Mouse (Mus musculus): ENCODE data around the gene Mtmr1. TPM values are rescaled to one million over a fixed set of nuclear protein-coding genes. Genes with fewer than 3 reads are reported as not detected.
"Not testable (repeated sequence)": the region's sequence is repeated elsewhere in the genome, so short reads cannot be mapped to it uniquely, and the experiment has no call there.

Mtmr1 gene
- polyA plus RNA-seq (2015; fragmentation: Nextera tagmentation; extraction: Ambion mirVana) = 15.5 and 16.2 TPM in 2 replicates

- peak within 1 kb of the TSS; percentile 56 for H3K4me2 ChIP-seq
- ATAC-seq (ENCODE audit: low FRiP score, low read depth) = peak; percentile 92
- H3K9me3 ChIP-seq = no peaks in the 10 kb centered on the region
- 19% methylated on average over 27 of the region's 47 CpGs for WGBS
- peak within 1 kb of the TSS; percentile 64 for H3K4me3 ChIP-seq
- H3K4me1 ChIP-seq (replicated peaks) = no peaks in the 10 kb centered on the region; the same call in 1 of the 2 replicates
- H3K36me3 ChIP-seq = no peaks in the 10 kb centered on the region
- H3K9ac ChIP-seq = peak within 1 kb of the TSS; percentile 76
- peak within 1 kb of the TSS; percentile 83 for H3K27ac ChIP-seq (replicated peaks)
- H3K27me3 ChIP-seq = no peaks in the 10 kb centered on the region
These were observed at the start of gene Mtmr1 for GRCm38 (mm10) chrX:71364554-71364991. TSS of gene Mtmr1 (plus strand) at chrX:71364760.

DNA sequence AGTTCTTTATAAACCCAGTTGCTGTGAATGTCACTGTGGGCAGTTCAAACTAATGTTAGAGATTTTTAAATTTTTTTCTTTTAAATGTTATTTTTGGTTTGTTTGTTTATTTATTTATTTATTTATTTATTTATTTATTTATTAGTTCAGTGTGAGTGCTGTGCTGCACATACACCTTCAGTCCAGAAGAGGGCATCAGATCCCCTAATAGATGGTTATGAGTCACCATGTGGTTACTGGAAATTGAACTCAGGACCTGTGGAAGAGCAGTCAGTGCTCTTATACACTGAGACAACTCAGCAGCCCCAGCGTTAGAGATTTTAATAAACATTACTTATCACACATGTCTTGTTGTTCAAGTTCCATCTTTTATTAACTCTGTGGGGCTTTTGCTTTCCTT, 12.5 kb upstream of the Mtmr1 start:
- H3K9me3 ChIP-seq = no peaks in the 10 kb centered on the region
- no peaks in the 10 kb centered on the region for H3K36me3 ChIP-seq
- no peak overlapping the region for H3K27ac ChIP-seq (replicated peaks)
- no peak overlapping the region for H3K4me2 ChIP-seq
- H3K27me3 ChIP-seq = no peaks in the 10 kb centered on the region
- whole genome bisulfite sequencing = 85% methylated on average over 1 of the region's 1 CpGs
- no peak overlapping the region for H3K9ac ChIP-seq
- no peak for ATAC-seq (ENCODE audit: low FRiP score, low read depth)
- no peaks in the 10 kb centered on the region for H3K4me1 ChIP-seq (replicated peaks)
- H3K4me3 ChIP-seq = no peak overlapping the region

DNA sequence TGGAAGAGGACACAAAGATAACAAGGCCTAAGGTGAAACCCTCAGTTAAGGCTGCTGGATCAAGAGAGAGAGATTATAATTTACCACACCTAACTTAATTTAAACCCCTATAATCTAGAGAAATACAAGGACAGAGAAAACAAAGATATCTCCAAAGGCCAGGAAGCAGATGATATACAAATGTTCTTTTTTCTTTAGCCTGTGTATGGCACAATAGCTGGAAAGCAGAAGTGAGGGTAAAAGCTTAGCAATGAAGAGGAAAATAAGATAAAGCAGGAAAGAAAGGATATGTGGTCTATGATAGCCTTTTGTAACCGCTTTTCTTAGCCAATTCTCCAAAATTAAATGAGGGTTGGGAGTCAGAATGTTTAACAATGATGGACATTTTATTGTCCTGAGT, 9.2 kb upstream of the Mtmr1 start:
- no peak overlapping the region for H3K4me3 ChIP-seq
- no peaks in the 10 kb centered on the region for H3K27me3 ChIP-seq
- no peak for ATAC-seq (ENCODE audit: low FRiP score, low read depth)
- no peak overlapping the region for H3K27ac ChIP-seq (replicated peaks)
- no peak overlapping the region for H3K9ac ChIP-seq
- H3K9me3 ChIP-seq = no peaks in the 10 kb centered on the region
- no peak overlapping the region for H3K4me2 ChIP-seq
- no peaks in the 10 kb centered on the region for H3K36me3 ChIP-seq
- no peaks in the 10 kb centered on the region for H3K4me1 ChIP-seq (replicated peaks)
- 58% methylated on average over 1 of the region's 1 CpGs for WGBS

- not testable (repeated sequence) for H3K4me1 ChIP-seq (replicated peaks); H3K9ac ChIP-seq; H3K4me2 ChIP-seq; H3K4me3 ChIP-seq; H3K9me3 ChIP-seq; H3K27ac ChIP-seq (replicated peaks); H3K36me3 ChIP-seq; H3K27me3 ChIP-seq; ATAC-seq (ENCODE audit: low FRiP score, low read depth)
- WGBS = 90% methylated on average over 10 of the region's 10 CpGs
These were observed 2.8 kb upstream of the Mtmr1 start for GRCm38 (mm10) chrX:71361793-71362192.

- H3K27me3 ChIP-seq = no peaks in the 10 kb centered on the region
- H3K4me3 ChIP-seq = peak overlapping the region; percentile 64
- WGBS = 78% methylated on average over 5 of the region's 5 CpGs
- no peaks in the 10 kb centered on the region; the same call in 1 of the 2 replicates for H3K4me1 ChIP-seq (replicated peaks)
- no peaks in the 10 kb centered on the region for H3K36me3 ChIP-seq
- no peak for ATAC-seq (ENCODE audit: low FRiP score, low read depth)
- peak overlapping the region; percentile 56 for H3K4me2 ChIP-seq
- H3K9ac ChIP-seq = peak overlapping the region; percentile 76; the same call in 1 of the 2 replicates
- H3K9me3 ChIP-seq = no peaks in the 10 kb centered on the region
- H3K27ac ChIP-seq (replicated peaks) = no peak overlapping the region; the same call in 1 of the 2 replicates
These were observed 498 bp upstream of the Mtmr1 start for GRCm38 (mm10) chrX:71364062-71364461.

GRCm38 (mm10) chrX:71365011-71365410, 451 bp downstream of the Mtmr1 start:
- H3K4me2 ChIP-seq = peak overlapping the region; percentile 56
- H3K4me3 ChIP-seq = peak overlapping the region; percentile 64
- H3K4me1 ChIP-seq (replicated peaks) = no peaks in the 10 kb centered on the region; the same call in 1 of the 2 replicates
- H3K9me3 ChIP-seq = no peaks in the 10 kb centered on the region
- H3K27ac ChIP-seq (replicated peaks) = peak overlapping the region; percentile 83
- no peaks in the 10 kb centered on the region for H3K27me3 ChIP-seq
- peak; percentile 78 for ATAC-seq (ENCODE audit: low FRiP score, low read depth)
- H3K9ac ChIP-seq = peak overlapping the region; percentile 76
- WGBS = 21% methylated on average over 18 of the region's 20 CpGs
- no peaks in the 10 kb centered on the region for H3K36me3 ChIP-seq

DNA sequence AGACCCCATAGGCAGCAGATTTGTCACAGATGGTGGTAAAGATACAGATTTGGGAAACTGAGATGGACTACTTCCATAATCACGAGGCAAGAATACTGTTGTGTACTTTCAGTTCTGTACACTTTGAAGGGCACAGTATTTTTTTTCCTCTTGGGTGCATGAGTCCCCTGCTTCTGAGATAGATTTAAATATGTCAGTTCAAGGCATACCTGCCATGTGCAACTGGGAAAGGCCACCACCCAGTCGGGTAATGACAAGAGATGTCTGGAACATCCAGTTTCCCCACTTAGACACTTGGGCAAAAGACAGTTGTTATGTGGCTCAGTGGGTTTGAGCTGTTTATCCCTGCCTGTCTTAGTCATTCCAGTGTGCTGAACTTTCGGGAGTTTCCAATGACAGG, 950 bp downstream of the Mtmr1 start:
- WGBS = 63% methylated on average over 3 of the region's 3 CpGs
- Histone ChIP-seq H3K9ac (peak overlapping the region; percentile 76; the same call in 1 of the 2 replicates), H3K36me3 (no peaks in the 10 kb centered on the region), H3K9me3 (no peaks in the 10 kb centered on the region), H3K4me3 (peak overlapping the region; percentile 64), H3K4me1 (replicated peaks) (no peaks in the 10 kb centered on the region; the same call in 1 of the 2 replicates), H3K27me3 (no peaks in the 10 kb centered on the region), H3K4me2 (peak overlapping the region; percentile 56), H3K27ac (replicated peaks) (0 out of 2 replicates have a peak overlapping the region, but pooled peaks have one; percentile 83)
- no peak for ATAC-seq (ENCODE audit: low FRiP score, low read depth)

DNA sequence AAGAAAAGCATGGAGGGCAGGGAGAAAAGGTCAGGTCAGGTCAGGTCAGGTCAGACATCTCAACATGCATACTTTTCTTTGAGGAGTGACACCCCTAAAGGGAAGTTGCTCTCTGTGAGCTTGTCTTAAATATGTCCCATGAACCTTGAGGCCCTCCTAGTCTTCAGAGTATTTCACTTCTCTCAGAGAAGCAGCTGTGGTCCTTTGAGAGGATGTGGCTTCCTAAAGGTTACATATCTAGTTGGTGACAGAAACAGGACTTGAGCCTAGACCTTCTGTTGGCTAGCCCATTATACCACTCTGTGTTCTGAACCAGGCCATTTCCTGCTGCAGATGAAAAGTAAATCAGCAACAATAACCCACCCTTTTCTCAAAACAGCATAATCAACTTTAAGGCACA, 2.4 kb downstream of the Mtmr1 start:
- Histone ChIP-seq H3K4me1 (replicated peaks) (no peaks in the 10 kb centered on the region; the same call in 1 of the 2 replicates), H3K4me2 (no peak overlapping the region), H3K4me3 (no peak overlapping the region), H3K27me3 (no peaks in the 10 kb centered on the region), H3K27ac (replicated peaks) (no peak overlapping the region), H3K9me3 (no peaks in the 10 kb centered on the region), H3K36me3 (no peaks in the 10 kb centered on the region), H3K9ac (no peak overlapping the region)
- ATAC-seq (ENCODE audit: low FRiP score, low read depth) = no peak

DNA sequence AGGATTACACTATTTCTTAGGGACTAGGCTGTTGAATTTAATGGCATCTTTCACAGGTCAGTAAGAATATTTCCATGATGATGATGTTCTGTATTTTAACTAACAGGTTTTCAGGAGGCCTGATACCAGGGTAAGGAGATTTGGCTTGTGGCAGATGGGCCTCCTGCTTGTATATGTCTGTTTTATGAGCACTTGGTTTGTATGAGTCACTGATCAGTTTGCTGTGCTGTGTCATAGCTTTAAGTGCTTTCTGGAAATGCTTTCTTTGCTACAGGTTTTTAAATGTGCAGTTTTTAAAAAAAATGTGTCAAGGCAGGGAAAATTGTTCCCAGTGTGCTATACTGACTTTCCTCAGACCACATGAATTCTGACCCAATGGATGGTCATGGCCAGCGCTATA, 12.2 kb downstream of the Mtmr1 start:
- ATAC-seq (ENCODE audit: low FRiP score, low read depth) = no peak
- Histone ChIP-seq H3K27ac (replicated peaks) (no peak overlapping the region), H3K9me3 (no peaks in the 10 kb centered on the region), H3K4me3 (no peak overlapping the region), H3K27me3 (no peaks in the 10 kb centered on the region), H3K36me3 (no peaks in the 10 kb centered on the region), H3K9ac (no peak overlapping the region), H3K4me2 (no peak overlapping the region), H3K4me1 (replicated peaks) (no peaks in the 10 kb centered on the region)
- WGBS = 88% methylated on average over 1 of the region's 1 CpGs

DNA sequence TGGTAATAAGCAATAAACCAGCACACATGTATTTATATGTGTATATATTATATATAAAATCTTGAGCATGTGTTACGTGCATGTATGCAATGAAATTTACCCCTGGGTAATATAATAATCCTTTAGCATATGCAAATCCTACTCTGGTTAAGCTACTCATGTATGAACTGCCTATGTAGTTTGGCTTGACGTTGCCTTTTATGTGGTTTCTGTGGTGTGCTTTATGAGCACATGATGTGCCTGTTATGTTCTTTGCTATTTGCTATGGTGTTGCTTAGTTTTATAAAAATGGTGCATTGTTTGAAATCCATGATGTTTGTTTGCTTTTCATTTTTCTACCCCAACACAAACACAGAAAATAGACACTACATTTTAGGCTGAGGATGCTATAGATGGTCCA, 13.9 kb downstream of the Mtmr1 start:
- no peaks in the 10 kb centered on the region for H3K36me3 ChIP-seq
- no peak overlapping the region for H3K4me3 ChIP-seq
- no peaks in the 10 kb centered on the region for H3K4me1 ChIP-seq (replicated peaks)
- no peaks in the 10 kb centered on the region for H3K27me3 ChIP-seq
- ATAC-seq (ENCODE audit: low FRiP score, low read depth) = no peak
- no peak overlapping the region for H3K27ac ChIP-seq (replicated peaks)
- H3K9ac ChIP-seq = no peak overlapping the region
- 82% methylated on average over 2 of the region's 2 CpGs for WGBS
- no peaks in the 10 kb centered on the region for H3K9me3 ChIP-seq
- no peak overlapping the region for H3K4me2 ChIP-seq

- Histone ChIP-seq H3K9ac (no peak overlapping the region), H3K4me3 (no peak overlapping the region), H3K4me2 (no peak overlapping the region), H3K36me3 (0 out of 2 replicates have a peak, but pooled peaks cover 4% of the 10 kb centered on the region), H3K27me3 (no peaks in the 10 kb centered on the region), H3K4me1 (replicated peaks) (no peaks in the 10 kb centered on the region), H3K27ac (replicated peaks) (no peak overlapping the region), H3K9me3 (no peaks in the 10 kb centered on the region)
- 45% methylated on average over 5 of the region's 5 CpGs for WGBS
- ATAC-seq (ENCODE audit: low FRiP score, low read depth) = no peak
These were observed 17.0 kb downstream of the Mtmr1 start for GRCm38 (mm10) chrX:71381571-71381970.

- Histone ChIP-seq H3K4me3 (no peak overlapping the region), H3K9me3 (no peaks in the 10 kb centered on the region), H3K9ac (no peak overlapping the region), H3K27ac (replicated peaks) (no peak overlapping the region), H3K27me3 (no peaks in the 10 kb centered on the region), H3K36me3 (no peaks in the 10 kb centered on the region), H3K4me1 (replicated peaks) (no peaks in the 10 kb centered on the region), H3K4me2 (no peak overlapping the region)
- WGBS = 73% methylated on average over 4 of the region's 4 CpGs
- ATAC-seq (ENCODE audit: low FRiP score, low read depth) = no peak
These were observed 31.8 kb downstream of the Mtmr1 start for GRCm38 (mm10) chrX:71396326-71396725.

- no peaks in the 10 kb centered on the region for H3K4me1 ChIP-seq (replicated peaks)
- H3K27me3 ChIP-seq = no peaks in the 10 kb centered on the region
- no peak overlapping the region for H3K4me2 ChIP-seq
- H3K9ac ChIP-seq = no peak overlapping the region
- H3K9me3 ChIP-seq = no peaks in the 10 kb centered on the region
- ATAC-seq (ENCODE audit: low FRiP score, low read depth) = no peak
- no peak overlapping the region for H3K4me3 ChIP-seq
- H3K36me3 ChIP-seq = peaks cover 7% of the 10 kb centered on the region; the same call in 1 of the 2 replicates
- H3K27ac ChIP-seq (replicated peaks) = no peak overlapping the region
These were observed 41.7 kb downstream of the Mtmr1 start for GRCm38 (mm10) chrX:71406290-71406689.
